Mouse (Mus musculus) CD4-positive, CD25-positive, alpha-beta regulatory T cell, adult 4 months (primary cell): Measurements from ENCODE around the gene Ep300. TPM values are rescaled to one million over a fixed set of nuclear protein-coding genes. Genes with fewer than 3 reads are reported as not detected.

ENCODE experiments used
- ATAC-seq: one replicate; pipeline ENCODE4 v1.8.0; 2017
- polyA plus RNA-seq, 2 experiments: library from polyadenylated mRNA; unstranded; fragments of 100-300 nt; shearing (Covaris generic); gene quantifications; one replicate each; pipeline ENCODE4 v1.2.1; 2017

Ep300 gene
- polyA plus RNA-seq, result 10 to 100 TPM; 15.9 to 18.2 TPM

DNA sequence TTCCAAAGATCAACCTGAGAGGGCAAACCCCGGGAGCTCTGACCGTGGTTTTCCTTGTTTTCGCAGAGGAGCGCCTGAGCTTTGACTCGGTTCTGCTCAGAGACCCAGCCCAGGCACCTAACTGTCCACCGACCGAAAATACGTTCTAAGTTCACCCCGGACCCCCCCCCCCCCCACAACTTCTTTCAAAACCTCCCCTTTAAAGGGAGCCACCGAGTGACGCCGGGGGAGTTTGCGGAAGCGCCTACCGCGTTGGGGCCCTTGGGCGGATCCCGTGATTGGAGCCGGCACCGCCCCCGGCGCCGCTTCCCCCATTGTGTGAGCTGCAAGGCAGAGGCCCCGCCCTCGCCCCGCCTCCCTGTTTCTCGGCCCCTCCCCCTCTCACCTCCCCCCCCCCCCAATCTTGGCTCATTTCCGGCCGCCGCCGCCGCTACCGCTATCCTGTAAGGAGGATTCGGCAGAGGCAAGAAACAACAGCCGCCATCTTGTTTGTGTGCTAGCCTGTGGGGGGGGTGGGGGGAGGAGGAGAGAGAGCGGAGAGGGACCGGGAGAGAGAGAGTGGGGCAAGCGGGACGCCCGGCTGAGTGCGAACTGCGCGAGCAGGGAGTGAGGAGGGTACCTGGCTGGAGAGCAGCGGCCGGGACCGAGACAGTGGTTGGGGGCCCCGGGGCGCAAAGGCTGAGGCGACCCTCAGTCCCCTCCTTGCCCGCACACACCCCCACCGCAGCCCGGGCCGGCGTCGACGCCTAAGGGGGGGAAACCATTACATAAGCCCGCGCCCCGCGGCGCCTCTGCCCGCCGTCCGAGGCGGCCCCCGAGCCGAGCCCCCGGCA lies at the start of gene Ep300:
Gene Ep300, plus strand, starts transcription at position 439 of the 833 bp plus-strand sequence.
- ATAC-seq, result peak; percentile 88

DNA sequence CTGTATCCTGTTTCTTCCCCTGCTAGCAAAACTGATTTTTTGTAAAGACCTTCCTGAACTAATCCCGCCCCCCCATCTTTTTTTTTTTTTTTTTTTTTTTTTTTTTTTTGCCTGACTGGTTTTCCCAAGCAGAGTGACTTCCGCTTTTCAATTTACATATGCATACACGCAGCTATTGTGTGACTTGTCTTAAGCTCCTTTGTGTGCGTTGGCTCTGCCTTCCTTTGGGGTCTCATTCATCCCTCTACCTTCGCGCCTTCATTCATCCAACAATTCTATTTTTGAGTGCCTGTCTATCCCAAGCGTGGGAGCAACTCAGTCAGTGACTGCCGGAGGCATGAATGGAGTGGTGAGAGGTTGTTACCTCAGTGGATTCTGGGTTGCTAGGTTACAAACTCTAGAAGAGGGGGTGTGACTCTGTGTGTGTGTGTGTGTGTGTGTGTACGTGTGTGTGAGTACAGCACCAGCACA lies 49.2 kb upstream of the Ep300 start:
- no peak for ATAC-seq

DNA sequence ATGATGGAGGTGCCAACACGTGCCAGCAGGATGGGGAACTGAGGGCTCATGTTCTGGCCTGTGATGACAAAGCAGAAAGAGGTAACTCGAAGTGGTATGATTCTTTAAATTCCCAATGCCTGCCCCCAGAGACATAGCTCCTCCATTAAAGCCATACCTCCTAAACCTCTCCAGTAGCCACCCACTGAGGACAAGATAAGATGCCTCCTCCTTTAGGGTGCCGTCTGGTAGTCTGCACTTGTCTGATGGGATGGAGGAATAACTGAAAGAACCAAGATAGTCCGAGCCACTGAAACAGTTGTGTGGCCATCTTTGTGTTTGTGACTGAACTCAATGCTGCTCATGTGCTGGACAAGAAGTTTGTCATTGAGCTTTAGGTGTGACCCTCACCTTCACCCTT lies 47.0 kb upstream of the Ep300 start:
- ATAC-seq, result no peak

DNA sequence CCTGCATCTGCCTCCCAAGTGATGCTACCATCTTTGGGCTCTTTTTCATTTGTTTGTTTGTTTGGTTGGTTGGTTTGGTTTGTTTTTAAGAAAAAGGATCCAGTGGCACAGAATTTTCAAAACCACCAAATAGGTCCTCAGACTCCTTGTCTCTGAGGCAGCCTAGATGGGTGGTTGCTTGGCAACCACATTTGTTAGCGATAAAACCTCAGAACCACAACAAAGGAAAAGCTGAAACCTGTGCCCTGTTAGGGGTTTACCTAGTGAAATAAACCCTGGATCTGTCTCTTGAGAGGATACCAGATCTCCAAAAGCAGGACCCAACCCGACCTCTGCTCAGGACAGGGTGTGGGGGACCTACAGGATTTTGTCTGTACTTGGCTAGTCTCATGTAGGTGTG lies 45.6 kb upstream of the Ep300 start:
- ATAC-seq, result peak; percentile 100

DNA sequence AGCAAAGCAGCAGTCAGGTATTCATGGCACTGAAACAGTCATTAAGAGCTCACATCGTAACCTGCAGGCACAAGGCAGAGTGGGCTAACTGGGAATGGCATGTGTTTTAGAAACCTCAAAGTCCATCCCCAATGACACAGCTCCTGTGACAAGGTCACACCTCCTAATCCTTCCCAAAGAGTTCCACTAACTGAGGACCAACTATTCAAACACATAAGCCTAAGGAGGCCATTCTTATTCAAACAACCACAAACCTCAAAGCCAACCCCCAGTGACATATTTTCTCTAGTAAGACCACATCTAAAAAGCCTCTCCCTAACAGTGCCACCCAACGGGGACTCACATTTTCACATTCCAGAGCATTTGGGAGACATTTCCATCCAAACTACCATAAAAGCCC lies 40.2 kb upstream of the Ep300 start:
- no peak for ATAC-seq

DNA sequence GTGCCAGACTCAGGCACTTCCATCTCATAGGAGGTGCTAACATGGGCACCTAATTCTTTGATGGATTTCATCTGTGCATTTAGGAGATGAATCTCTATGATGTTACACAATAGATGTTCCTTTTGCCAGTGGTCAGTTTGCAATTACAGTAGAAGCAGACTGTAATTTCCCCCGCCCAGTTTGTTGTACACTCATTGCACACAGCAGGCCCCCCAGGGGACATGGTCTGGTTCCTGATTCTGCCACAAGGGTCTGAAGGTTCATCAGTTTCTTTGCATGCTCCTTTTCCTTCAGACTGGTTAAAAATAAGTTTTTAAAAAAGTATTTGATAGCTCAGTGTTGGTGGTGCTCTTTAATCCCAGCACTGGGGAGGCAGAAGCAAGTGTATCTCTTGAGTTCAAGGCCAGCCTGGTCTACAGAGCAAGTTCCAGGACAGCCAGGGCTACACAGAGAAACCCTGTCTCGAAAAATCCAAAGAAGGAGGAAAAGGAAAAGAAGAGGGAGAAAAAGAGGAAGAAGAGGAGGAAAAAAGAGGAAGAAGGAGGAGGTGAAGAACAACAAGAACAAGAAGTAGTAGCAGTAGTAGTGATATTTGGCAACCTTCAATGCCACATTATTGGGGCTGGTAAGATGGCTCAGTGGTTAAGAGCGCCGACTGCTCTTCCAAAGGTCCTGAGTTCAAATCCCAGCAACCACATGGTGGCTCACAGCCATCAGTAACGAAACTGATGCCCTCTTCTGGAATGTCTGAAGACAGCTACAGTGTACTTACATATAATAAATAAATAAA lies 39.6 kb upstream of the Ep300 start:
- no peak for ATAC-seq

DNA sequence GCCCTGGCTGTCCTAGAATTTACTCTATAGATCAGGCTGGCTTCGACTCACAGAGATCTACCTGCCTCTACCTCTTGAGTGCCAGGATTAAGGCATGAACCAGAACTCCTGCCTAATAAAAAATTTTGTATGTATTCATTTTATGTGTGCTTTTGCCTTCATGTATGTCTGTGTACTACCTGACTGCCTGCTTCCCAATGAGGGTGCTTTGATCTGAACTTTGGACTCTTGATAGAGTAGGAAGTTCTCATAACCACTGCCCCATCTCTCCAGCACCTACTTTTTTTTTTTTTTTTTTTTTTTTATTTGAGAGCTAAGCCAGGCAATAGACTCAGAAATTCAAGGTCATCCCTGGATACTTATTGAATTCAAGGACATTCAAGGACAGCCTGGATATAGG lies 31.7 kb upstream of the Ep300 start:
- no peak for ATAC-seq

DNA sequence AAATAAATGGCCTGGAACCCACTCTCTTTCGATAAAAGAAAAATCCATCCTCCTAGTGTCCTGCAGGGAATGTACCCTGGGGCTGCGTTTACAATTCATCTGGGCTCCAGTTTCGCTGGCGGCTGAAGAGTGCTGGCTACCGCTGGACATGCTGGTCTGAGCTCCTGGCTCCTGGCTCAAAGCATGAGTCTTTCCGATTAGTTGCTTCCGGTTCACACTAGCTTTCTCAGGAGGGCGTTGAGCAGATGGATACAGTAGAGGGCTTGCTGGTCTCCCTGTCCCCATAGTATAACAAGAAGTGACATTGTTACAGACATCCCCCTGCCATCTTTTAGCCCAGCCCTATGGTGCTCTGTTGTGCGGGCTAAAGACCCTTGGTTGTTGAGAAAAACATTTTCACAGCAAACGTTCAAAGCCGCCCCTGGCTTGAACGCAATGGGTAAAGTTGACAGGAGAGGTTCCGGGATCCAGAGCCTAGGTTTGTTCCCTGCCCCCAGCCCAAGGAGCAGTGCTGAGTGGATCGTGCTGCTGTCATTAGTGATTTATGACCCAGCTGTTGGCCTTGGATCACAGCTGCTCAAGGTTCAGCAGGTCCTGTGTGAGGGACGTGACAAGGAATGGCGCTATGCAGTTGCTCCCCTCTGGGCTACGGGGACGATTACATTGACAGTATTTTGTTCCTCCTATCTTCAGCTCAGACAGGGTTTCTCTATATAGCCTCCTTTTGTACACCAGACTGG lies 30.4 kb upstream of the Ep300 start:
- ATAC-seq, result no peak

DNA sequence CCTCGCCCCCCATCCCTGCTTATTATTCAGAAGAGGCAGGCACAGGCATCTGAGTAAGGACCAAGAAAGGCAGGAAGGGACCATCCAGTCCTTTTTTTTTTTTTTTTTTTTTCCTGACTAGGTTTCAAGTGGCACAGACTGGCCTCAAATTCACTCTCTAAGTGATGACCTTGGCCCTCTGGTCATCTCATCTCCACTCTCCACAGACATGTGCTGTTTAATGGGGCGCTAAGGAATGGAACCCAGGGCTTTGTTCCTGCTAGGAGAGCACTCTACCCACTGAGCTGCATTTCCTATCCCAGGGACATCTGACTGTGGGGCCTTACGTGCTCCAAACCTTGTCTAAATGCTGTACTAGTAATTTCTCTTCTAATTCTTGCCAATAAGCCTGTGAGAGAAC lies 29.2 kb upstream of the Ep300 start:
- no peak for ATAC-seq

DNA sequence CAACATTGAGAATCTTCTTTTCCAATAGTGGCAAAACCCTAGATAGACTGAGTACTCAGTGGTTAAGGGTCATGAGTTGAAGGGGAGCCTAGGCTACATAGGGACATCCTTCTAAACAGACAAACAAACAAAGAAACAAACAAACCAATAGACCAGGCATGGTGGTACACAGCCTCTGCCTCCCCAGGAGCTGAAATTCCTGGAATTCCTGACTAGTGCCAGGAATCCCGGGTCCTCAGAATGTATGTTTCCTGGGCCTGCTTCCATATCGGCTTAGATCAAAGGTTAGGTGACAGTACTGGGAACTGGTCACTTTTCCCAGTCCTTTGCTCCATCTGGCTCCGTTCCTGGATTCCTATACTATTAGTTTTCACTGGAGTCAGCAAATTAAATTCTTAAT lies 23.6 kb upstream of the Ep300 start:
- ATAC-seq, result no peak

DNA sequence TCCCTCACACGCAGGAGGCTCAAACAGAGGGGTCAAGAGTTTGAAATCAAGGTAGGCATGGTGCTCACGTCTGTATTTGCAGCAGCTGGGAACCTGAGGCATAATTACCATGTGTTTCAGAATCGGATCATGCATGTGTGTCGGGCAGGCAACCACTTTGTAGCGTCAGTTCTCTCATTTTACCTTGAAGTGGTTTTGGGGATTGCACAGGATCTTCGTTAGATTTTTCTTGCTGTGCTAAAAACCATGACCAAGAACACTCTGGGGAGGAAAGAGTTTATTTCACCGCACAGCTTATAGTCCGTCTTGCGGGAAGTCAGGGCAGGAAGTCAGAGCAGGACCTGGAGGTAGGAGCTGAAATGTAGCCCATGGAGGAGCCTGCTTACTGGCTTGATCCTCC lies 23.2 kb upstream of the Ep300 start:
- no peak for ATAC-seq

DNA sequence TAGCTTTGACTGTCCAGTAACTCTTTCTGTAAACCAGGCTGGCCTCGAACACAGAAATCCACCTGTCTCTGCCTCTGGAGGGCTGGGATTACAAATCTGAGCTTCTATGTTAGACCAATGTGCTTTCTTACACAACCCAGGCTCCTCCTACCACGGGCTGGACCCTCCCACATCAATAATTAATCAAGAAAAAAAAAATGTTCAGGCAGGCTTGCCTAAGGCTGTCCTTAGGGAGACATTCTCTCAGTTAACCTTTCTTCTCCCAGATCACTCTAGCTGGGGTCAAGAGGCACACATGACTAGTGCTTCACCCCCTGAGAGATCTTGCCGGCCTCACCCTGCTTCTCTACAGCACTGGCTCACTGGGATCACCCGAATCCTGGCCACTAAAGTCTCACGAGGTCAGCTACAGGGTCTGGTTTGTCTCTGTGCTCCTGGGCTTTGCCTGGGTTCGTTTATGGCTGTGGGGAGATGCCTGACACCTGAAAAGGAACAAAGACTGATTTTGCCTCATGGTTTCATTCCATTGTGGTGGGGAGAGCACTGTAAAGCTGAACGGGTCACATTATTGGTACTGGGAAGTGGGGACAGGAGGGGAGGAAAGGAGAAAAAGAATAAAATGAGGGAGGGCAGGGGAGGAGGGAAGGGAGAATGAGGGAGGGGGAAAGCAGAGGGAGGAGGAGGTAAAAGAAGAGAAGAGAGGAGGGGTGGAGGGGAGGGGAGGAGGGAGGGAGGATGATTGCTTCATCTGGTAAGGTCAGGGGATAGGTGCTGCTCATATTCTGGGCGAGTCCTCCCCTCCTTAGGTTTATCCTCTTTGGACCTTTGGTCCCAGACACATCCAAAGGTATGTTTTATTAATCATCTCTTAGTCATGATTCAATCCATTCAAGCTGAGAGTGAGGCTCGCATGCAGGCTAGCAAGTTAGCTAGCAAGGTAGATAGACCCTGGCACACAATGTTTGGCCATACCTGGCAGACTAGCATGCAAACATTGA lies 22.4 kb upstream of the Ep300 start:
- no peak for ATAC-seq

DNA sequence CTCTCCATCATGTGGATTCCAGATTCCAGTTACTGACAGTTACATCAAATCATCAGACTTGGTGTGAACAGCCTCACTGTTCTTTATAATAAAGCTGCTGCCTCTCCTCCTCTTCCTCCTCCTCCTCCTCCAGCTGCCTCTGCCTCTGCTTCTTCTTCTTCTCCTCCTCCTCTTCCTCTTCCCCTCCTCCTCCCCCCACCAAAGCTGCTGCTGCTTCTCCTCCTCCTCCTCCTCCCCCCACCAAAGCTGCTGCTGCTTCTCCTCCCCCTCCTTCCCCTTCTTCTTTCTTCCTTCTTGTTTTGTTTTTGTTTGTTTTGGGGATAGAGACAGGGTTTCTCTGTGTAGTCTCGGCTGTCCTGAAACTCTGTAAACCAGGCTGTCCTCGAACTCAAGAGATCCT lies 17.1 kb upstream of the Ep300 start:
- ATAC-seq, result no peak

DNA sequence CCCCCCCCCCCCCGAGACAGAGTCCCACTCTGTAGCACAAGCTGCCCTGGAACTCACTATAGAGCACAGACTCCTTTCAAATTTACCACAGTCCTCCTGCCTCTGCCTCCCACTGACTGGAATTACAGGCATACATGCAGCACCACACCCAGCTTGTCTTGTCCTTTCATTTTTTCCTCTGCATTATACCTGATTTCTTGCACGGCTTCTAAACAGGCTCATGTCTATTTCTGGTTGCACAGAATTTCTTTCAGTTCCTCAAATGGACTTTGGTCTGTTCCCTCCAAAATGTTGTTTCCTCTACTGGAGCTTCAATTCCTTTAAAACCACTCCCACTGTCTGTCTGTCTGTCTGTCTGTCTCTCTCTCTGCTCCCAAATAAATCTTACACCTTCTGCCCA lies 16.6 kb upstream of the Ep300 start:
- no peak for ATAC-seq

DNA sequence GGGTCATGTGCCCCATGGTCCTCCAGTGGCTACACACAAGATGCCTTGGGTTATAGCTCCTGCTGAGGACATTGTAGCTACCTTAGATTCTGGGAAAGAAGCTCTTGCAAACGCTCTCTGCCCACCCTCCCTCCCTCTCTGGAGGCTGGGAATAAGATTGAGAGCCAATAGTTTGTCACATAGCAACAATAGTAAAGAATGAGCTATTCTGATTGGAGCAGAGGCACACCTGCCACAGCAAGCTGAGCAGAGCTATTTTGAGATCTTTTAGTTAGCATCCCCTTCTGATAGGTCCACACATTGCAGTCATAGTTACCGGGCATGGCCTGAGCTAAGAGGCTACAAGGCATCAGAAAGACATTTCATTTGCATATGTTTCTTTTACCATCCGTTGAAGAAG lies 8.2 kb upstream of the Ep300 start:
- no peak for ATAC-seq

DNA sequence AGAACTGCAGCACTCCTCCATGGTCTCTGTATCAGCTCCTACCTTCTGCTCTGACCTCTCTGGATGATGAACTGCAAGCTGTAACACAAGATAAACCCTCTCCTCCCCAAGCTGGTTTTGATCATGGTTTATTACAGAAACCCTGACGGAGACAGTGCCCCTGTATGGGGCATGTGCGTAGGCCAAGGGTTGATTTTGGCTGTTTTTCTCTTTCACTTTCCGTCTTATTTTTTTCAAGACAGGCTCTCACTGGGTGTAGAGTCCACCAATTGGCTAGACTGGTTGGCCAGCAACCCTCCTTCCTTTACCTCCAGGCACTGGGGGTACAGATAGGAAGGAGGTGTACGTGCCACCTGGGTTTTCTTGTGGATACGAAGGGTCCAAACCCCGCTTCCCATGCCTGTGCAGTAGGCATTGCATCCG lies 7.4 kb upstream of the Ep300 start:
- ATAC-seq, result no peak

DNA sequence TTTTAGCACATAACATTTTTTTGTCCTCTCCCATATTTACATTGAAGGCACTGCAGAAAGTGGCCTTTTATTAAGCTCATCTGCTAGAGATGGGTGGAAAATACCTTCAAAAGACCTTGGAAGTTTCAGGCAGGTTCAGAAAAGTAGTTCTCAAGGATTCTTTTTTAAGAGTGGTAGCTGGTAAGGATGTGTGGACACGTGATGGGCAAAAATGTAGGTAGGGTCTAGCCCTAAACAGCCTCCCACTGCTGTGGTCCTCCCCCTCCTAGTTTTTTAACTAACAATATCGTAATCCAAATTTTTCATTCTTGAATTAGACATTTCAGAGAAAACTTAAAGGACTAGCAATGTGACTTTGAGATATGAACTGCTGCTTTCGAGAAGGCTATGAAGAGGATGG lies 685 bp upstream of the Ep300 start:
- no peak for ATAC-seq

DNA sequence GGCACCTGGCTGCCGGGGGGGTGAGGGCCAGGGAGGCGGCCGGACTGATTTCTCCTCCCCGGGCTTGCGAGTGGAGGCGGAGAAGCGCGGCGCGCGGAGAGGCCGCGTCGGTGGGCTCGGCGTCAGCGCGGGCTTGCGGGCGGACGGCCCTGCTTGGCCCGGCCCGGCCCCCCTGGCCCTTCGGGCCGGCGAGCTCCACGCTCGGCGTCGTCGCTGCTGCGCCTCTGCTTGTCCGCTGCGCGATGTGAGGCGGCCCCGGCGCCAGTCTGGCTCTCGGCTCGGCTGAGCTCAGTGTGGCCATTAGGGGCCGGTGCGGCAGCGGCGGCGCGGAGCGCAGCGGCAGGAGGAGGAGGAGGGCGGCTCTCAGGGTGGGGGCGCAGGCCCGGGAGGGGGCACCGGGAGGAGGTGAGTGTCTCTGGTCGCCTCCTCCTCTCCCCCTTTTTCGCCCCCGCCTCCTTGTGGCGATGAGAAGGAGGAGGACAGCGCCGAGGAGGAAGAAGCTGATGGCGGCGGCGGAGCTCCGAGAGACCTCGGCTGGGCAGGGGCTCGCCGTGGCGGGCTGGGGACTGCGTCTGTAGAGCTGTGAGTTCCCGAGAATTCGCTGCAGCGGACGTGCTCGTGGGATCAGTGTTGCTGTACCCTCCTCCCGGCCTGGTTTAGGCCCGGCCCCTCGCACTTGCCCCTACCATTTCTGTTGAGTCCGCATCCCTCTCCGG lies 753 bp downstream of the Ep300 start:
- ATAC-seq, result peak; percentile 42

DNA sequence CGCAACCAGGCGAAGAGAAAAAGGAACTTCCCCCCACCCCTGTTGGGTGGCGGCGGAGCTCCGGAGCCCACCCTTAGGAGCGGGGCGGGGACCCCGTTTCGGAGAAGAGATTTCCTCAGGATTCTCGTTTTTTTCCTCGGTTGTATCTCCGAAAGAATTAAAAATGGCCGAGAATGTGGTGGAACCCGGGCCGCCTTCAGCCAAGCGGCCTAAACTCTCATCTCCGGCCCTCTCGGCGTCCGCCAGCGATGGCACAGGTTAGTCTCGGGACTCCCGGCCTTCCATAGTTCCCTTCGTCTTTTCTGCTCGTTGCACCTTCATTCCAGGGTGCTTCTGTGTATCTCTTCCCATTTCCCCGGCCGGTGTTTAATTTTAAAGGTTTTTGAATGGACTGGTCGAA lies 1.3 kb downstream of the Ep300 start:
- ATAC-seq, result no peak

DNA sequence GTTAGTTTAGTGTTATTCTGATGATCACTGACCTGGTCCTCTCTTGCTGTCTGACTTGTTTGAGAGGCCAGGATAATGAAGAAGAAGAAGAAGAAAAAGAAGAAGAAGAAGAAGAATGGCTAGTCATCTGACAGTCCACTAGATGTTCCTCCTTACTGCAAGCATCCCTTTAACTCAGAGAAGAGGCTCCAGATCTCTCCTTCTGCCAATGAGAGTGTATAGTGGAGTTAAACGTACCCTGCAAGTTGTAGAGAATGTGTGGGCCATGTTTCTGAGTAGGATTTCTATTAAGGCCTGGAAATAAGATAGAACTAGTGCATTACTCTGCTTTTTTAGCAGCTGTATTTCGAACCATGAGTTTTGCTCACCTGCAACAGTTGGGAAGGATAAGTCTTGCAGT lies 2.5 kb downstream of the Ep300 start:
- no peak for ATAC-seq

DNA sequence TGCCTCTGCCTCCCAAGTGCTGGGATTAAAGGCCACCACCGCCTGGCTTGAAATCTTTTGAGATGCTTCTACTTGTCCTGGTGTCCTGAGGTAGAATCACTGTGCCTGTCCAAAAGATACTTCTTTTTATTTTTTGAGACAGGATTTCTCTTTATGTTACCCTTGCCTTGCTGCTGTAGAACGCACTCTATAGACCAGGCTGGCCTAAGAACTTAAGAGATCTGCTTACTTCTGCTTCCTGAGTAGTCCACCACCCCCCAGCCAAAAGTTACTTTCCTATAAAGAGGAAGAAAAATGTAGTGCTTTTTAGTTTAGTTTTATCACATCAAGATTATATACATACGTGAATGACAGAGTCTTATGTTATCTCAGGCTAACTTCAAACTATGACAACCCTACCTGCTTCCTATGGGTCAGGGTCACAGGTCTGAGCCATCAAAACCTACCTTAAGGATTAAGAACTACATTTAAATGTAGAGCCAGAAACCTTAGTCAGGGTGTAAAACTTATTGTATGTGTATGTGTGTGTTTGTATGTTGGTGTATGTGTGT lies 9.1 kb downstream of the Ep300 start:
- no peak for ATAC-seq
